Mouse (Mus musculus) embryonic fibroblast, embryonic 13.5 days (primary cell): ENCODE data around the gene Usp46.

Source experiments
- CTCF ChIP-seq: IDR thresholded peaks from 2 replicates; pipeline ENCODE4 v1.5.1; 2011; ENCODE audit warnings: mild to moderate bottlenecking, control low read depth, low read length, moderate library complexity, borderline replicate concordance; ENCODE audit not compliant: insufficient read depth
- POLR2A ChIP-seq: IDR thresholded peaks from 2 replicates; pipeline ENCODE4 v1.6.1; 2011; ENCODE audit warnings: low read depth, mild to moderate bottlenecking, control low read depth, low read length, moderate library complexity

DNA sequence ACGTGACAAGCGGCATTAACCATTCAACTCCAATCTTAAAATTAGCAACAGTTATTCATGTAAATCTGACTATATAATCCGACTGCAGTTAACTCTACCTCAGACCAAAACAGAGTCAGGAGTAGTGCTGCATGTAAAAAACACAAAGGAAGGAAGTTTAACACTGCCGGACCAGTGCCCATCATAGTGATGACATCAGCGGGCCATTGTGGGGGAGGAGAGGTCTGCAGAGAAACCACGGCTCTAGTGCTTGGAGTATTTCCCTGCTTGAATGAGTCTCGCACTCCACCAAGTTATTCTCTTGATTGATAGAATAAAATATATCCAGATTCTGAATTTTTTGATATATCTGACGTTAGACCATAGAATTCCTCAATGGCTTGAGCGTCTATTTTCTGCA is 66.5 kb downstream of the Usp46 start:
- no peak for TF ChIP-seq CTCF
- no peak for TF ChIP-seq POLR2A
